Mouse (Mus musculus) layer of hippocampus, postnatal 25 days (tissue): ENCODE results near the gene Ninj1. TPM values are rescaled to one million over a fixed set of nuclear protein-coding genes. Genes with fewer than 3 reads are reported as not detected.

Experiments
- DNase-seq, 2 experiments: peaks; one replicate each; pipeline ENCODE4 v3.0.0; 2022; ENCODE audit warnings: mixed read lengths in 2 of 2, low spot score in 1 of 2; ENCODE audit errors: extremely low spot score in 1 of 2
- total RNA-seq, 2 experiments: library from RNA; stranded (reverse); gene quantifications; 2 replicates each; pipeline ENCODE4 v1.2.3; 2021

Ninj1 gene
- total RNA-seq, 2 experiments from 2014 or later: 23.6 to 25.1 TPM

DNA sequence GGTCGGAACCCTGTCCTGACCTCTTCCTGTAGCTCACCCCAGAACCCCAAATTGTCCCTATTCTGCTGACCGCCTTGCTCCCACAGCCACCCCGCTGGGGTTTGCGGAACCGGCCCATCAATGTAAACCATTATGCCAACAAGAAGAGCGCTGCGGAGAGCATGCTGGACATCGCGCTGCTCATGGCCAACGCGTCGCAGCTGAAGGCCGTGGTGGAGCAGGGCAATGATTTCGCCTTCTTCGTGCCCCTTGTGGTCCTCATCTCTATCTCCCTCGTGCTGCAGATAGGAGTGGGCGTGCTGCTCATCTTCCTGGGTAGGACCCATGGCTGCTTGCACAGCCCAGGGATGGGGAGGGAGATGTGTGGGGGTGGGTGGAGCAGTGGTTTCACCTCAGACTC lies 6.4 kb downstream of the Ninj1 start:
- no peak for DNase-seq

DNA sequence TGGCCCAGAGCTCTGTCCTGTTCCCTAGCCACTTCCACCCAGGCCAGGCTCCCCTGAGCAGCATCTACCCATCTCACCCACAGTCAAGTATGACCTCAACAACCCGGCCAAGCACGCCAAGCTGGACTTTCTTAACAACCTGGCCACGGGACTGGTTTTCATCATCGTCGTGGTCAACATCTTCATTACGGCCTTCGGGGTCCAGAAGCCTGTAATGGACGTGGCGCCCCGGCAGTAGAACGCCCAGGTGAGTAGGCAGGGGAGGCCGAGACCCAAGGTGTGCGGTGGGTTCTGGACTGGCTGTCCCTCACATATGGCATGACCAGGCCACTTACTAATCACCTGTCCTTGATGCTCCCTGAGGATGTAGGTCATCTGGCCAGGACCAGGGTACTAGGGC lies 7.5 kb downstream of the Ninj1 start:
- DNase-seq: no peak

DNA sequence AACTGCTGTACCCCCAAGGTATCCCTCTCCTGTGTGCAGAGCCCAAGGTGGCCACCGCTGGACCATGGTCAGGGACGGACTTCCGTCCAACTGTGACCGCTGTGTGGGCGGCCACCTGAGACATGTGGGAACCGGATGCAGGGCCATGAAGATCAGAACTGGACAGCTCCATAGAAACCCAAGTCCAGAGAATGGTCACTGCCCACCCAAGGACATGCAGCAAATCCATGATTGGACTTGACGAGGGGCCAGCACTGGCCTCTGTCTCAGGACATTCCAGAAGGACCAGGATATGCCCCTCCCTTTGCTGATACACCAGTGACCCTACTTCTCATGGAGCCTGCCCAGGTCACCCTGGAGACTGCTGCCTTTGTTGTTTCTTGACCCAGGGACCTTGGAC lies 8.4 kb downstream of the Ninj1 start:
- no peak for DNase-seq

DNA sequence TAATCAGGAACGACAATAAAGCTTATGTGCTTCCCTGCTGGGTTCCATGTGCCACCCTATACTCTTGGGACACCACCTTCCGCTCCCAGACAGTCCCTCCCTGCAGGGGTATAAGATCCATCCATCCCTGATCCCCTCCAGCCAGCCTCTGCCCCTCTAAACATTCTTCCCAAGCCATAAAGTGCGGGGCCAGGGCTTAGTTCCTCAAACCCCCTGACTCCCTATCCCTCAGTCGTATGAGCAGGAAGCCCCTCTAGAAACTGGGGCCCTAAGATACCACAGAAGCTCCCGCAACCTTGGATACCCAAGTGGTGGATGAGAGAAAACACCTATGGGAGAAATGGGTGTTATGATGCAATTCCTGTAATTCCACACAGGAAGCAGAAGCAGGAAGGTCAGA lies 8.9 kb downstream of the Ninj1 start:
- no peak for DNase-seq

DNA sequence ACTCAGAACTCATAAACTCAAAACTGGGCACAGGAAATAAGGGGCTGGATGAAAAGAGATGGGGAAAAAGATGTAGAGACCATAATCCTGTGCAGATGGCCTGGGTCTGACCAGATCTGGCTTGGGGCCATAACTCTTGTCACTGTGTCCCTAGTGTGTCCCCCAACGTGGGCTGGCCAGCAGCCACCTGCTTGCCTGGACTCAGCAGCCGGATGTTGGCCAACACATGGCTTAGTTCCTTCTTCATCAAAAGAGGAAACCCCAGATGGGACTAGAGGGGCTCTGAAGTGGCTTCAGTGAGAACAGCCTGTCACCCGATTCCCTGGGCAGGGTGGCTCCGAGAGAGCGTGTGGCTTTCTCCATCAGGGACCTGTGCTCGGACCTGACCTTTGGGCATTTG lies 9.5 kb downstream of the Ninj1 start:
- DNase-seq: no peak

DNA sequence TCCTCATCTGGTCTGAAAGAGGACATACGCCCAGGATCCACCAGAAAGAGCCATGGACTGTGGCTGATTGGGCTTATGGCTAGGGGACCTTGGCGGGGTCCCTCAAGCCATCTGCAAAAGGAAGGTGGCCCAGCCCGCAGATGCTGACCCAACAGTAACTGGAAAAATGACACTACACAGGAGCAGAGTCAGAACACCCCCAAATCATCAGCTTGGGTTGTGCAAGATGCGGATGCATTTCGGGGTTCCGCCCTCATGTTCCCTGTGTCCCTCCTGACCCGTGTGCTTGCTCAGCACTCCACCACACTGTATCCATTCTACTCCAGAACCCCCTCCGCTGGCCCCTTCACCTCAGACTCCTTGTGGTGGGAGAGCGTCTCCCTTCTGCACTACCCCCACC lies 11.4 kb downstream of the Ninj1 start:
- no peak for DNase-seq

DNA sequence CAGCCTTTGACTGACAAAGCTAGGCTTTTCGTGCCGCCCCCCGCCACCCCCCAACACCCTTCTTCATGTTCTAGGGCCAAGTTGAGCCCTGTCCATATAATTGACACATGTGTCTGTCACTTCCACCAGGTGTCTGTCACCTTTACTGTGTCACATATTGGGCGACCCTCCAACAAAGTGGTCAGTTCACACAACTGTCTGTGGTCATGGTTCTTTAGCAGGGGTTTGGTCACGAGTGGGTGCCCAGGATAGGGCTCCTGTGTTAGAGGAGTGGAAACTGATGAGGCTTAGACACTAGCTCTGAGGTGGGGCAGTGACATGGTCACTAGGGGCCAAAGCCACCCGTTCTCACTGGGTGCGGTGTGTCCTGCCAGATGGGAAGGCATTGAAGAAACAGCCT lies 12.6 kb downstream of the Ninj1 start:
- DNase-seq: no peak

DNA sequence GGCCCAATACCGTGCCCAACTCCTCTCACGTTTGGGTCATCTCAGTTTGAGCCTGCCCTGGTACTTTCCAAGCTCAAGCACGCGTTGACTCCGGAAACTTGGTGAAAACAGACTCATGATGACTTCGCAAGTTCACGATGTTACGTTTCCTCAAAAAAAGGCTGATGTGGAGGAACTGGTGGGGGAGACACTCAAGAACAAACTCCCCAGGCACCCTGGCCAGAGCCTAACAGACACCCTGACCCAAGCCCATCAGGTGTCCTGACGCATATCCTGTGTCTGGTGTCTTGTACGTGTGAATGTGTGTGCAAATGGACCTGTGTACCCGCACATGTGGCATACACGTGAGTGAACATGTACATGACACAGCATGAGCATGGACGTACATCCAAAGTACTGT lies 13.4 kb downstream of the Ninj1 start:
- DNase-seq: no peak

DNA sequence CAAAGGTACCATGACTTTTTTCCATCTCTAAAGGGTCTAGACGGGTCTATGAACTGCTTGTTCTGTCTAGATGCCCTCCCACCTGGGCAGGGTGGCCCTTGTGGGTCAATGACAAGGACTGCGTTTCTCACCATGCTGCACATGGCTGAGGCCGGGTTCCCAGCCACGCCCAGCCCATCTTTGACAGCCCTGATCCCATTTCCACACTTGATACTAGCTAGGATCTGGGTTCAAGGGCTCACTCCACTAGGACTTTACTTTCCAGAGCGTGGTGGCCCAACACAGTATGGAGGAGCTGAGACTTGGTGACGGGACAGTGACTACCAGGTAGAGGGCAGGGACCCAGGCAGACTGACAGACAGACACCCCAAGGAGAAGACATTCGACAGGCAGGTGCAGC lies 15.3 kb downstream of the Ninj1 start:
- no peak for DNase-seq

DNA sequence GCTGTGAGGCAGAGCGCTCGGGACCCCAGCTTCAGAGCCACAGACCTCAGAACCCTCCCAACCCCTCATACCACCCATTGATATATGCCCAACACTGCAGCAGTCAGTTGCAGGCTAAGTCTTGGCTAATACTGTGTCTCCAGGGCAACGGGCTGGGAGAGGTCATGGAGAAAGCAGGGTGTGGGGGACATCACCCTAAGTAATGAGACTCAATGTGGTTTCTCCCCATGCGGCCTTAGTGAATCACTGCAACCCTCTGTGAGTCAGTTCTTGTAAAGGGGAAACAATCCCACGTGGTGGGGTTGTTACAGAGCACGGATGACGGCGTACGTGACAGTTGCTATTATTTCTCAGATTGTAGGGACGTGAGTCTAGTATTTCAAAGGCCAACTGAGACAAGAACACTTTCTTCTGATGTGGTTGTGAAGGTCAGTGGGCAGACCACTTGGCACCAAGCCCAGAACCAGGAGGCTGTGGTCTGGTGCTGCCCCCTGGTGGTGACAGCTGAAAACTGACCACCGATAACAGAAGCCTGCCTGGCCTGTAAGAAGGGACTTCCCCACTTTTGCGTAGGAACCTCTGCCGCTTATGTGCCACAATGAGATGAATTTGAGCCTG lies 18.2 kb downstream of the Ninj1 start:
- peak; percentile 83 to 94 for DNase-seq

DNA sequence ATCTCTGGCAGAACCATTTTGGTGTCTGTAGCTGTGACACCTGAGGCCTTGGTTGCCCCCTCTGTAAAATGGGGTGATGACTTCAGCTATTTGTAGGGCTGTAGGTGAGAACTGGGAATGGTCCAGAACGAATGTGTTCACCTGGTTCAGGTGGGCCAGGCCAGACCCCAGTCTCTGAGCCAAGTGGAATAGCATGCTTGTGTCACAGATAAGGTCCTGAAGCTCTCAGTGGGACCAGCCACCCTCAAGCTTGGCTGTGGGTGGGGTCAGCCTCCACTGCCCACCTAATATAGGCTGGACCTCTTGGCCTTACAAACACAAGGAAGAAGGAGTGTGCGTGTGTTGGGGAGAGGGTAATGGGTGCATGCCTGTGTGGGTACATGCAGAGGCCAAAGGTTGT lies 19.1 kb downstream of the Ninj1 start:
- no peak for DNase-seq

DNA sequence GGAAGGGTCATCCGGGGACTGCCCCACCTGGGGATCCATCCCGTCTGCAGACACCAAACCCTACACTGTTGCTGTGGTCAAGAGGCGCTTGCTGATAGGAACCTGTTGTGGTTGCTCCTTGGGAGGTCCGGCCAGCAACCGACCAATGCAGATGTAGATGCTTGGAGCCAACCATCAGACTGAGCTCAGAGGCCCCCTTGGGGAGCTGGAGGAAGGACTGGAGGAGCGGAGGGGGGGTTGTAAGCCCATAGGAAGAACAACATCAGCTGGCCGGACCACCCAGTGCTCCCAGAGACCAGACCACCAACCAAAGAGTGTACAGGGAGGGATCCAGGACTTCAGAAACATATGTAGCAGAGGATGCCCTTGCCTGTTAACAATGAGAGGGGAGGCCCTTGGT lies 22.0 kb downstream of the Ninj1 start:
- no peak for DNase-seq

DNA sequence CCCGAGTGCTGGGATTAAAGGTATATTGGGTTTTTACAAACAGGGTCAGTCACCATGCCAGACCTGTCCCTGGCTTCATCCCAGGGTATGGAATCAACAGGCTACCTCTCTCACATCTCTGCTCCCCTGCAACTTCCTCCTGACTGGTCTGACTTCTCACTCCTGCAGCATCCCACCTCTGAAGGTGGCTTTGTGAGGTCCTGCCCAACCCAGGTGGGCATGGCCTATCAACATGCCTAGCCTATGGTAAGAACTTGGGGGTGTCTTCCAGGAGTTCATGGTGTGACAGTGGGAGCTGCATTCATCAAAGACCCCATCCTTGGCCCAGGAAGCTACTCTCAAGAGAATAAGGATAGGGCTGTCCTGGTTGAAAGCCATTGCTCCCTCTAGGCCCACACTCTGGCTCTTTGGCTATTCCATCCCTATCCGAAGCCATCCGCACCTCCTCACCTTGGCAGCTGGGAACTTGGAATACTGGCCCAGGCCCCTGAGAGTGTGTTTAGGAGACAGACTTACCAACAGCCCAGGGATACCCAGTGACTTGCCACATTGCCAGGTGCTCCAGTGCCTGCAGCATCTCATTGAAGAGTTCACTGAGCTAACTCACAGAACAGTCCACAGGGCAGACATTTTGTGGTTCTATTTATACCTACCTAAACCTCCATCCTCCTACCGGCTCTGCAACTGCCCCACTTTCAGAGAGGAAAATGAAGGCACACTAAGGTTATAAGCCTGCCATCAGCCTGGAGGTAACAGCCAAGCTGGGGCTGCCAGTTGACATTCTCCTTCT lies 25.6 kb downstream of the Ninj1 start:
- DNase-seq: no peak

DNA sequence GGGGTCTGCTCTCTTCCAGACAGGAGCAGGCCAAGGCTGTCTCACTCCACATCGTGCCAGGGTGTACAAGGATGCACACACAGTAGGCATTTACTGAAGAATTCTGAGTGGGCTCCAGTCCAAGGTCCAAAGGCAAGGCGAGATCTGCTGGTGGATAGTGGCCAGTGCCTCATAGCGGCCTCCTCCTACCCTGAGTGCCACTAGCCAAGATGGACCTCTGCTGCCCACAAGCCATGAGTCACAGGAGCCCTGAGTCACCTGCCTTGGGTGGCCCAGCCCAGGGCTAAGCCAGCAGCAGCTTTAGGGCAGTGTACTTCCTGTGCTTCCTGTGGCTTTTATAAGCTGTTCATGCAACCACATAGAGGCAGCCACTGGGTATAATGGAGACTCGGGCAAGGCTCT lies 26.2 kb downstream of the Ninj1 start:
- no peak for DNase-seq

DNA sequence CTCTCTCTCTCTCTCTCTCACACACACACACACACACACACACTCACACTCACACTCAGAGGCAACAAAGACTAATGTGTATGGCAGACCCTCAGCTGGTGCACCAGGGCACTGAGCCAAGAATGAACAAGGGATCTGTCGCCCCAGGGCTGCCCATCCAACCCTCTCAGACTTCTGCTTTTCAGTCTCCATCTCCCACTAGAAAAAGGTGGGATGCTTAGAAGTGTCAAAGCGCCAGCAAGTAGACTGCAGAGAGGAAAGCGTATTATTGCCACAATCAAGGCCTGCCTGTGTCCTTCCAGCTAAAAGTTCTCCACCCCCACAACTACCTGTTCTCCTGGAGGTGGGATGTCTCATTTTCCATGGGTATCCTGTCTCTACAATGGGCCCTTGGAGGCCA lies 27.2 kb downstream of the Ninj1 start:
- DNase-seq: no peak

DNA sequence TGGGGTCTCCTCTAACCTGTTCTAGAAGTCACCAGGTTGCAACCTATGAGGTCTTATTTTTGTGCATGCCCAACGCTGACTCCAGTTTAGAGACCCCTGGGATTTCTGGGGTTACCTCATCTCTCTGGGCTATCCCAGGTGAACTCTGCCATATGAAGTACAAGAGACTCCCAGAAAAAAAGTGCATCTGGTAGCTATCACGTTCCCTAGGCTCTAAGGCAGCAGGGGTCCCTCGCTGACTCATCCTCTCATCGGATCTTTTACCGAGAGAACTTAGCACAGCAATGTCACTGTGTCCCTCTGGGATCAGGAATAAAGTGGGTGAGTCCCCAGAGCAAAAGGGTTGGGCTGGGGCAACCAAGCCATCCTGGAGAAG lies 27.8 kb downstream of the Ninj1 start:
- no peak for DNase-seq

DNA sequence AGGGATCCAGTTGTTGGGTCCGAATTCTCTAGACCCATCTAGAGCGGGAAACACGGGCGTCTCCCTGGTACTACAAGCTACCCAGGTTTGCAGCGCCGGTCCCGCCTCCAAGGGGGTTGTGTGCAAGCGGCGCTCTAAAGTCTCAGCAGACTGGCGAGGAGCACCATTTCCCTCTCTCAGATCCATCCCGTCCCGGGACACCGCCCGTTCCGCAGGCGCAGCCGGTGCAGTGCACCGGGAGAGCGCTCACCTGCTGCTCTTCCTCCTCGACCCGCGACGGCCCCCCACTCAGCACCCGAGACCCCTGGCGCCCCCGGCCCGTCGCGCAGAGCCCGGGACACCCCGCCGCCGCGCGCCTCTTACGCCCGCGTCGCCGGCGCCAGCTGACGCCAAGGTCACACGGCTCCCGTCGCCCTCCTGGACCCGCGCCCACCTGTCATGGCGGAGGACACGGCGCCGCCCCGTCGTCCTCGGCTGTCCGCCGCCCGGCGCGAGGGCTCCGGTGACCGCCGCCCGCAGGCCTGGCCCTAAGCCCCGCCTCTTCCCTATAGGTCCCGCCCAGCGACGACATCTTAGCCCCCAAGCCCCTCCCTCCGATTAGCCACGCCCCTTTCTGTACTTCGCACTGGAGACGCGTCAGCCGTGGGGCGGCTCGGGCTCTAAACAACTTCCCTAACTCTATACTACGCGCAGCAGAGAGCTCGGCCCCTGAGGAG lies 28.4 kb downstream of the Ninj1 start, which contains the start of gene Card19:
Card19 (minus strand) TSS at position 534 of the 716 bp plus-strand sequence.
- DNase-seq: peak; percentile 75

DNA sequence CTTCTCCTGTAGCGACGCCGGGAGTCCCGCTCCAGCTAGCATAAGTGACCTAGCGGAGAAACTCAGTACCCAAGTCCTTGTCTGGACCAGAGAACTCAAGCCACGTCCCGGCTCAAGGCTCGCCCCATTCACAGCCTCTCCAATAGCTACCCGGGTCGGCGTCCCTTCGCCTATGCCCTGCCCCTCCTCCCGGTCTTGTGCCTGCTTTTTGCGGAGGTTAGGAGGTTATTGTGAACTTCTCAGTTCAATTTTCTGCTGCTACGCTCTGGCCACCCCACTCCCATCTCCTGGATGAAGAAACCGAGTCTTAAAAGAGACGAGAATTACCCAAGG lies 28.9 kb downstream of the Ninj1 start:
- DNase-seq: no peak

DNA sequence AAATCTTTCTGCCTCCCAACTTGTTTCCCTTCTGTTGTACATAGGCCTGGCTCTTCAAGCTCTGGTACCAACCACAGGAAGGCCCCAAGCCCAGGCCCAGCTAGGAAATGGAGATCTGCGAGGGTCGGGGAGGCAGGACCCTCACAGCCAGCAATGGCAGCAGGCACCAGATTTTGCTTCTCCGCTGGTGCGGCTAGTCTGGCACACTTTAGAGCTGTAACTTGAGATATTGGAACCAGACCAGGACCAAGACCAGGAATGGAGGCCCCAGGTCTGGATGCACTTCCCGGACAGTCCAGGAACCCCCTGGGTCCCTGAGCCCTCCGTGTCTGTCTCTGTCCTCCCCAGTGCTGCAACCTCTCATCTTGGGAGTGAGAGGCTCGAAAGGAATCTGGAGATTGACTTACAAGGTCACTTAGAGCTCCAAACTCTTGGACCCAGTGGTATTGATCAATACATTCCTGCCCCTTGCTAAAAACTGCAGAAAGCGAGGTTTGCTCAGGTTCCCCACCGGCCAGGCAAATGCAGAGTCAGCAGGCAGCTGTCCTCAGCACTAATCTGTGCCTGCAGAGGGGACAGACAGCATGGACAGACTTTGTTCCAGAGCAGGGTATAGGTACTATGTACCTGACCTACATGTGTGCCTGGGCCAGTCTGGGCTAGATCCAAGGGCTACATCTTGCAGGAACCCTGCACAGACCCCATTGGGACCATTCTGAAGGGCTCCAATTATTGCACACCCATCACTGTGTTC lies 29.7 kb downstream of the Ninj1 start:
- no peak for DNase-seq

DNA sequence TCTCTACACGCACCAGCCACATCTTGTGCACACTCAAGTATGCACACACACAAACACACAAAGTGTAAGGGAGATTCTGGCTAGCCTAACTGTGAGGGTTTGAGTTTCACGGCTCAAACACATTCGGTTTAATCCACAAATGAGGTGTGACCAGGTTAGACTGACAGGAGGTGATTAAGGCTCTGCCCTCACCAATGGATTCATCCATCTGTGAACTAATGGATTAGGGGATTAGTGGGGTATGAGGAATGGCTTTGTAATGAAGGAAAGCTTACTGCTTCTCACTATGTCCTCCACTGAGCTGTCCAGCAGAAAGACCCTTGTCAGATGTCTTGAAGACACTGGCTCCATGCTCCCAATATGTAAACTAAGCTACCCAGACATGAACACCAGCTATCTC lies 31.4 kb downstream of the Ninj1 start:
- DNase-seq: no peak

DNA sequence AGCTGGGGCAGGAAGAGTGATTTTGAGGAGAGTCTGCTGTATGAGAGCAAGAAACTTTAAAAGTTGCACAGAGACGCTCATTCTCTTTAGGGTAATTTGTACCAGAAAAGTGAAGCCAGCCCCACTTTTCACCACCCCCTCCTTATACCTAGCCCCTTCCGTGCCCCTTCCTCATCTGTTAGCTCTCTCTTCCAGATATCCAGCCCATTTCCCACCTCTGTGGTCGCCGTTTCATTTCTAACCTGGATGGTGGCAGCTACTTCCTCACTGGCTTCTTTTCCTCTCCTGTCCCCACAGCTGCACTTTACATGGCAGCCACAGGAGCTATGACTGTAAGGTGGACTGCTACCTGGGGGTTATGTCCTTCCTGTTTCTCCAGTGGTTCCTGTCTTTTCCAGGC lies 32.1 kb downstream of the Ninj1 start:
- no peak for DNase-seq
